Comparison of ENCODE assay signal across 8 mouse cellular contexts in the genomic region with DNA sequence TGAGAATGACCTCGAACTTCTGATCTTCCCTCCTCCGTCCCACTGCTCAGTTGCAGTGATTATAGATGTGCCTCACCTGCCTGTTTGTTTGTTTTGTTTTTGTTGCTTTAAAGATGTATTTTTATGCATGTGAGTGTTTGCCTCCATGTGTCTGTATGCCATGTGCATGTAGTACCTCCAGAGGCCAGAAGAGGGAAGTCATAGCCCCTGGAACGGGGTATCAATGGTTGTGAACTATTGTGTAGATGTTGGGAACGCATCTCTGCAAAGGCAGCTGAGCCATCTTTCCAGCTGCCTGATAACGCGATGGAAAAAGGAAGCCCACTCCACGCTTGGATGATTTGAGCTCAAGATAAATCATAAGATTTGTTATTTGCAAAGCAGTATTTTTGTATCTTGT.
DNase-seq lines count a peak whose midpoint lies in the region; ATAC-seq and TF ChIP-seq lines count a peak whose summit lies in the region.

No protein-coding gene starts in this region.

- in situ Hi-C loops in ES-E14 (cut with MboI; ENCODE audit: low sequenced_read_pairs in 2 of 2, unreplicated experiment in 2 of 2), result no loop called here

- no peaks in the 10 kb centered on the region for H3K27me3 ChIP-seq in kidney, postnatal 0 days (ENCODE audit: insufficient read depth, low read length)
- no peaks in the 10 kb centered on the region for H3K27me3 ChIP-seq in limb, embryonic 11.5 days (ENCODE audit: control insufficient read depth, insufficient read depth, low read length)

- H3K4me2 ChIP-seq in kidney, postnatal 0 days (ENCODE audit: low read length), result no peak overlapping the region
- H3K4me2 ChIP-seq in limb, embryonic 11.5 days (ENCODE audit: low read depth, severe bottlenecking), result no peak overlapping the region

- no peak overlapping the region for H3K4me3 ChIP-seq in kidney, postnatal 0 days (replicated peaks; ENCODE audit: low read depth, low read length)
- H3K4me3 ChIP-seq in ES-E14 (ENCODE audit: insufficient read depth in 1 of 2, low read depth in 1 of 2, low read length in 2 of 2, poor library complexity in 1 of 2, severe bottlenecking in 1 of 2), result no peak overlapping the region
- H3K4me3 ChIP-seq in limb, embryonic 11.5 days (ENCODE audit: low read depth, low read length), result no peak overlapping the region

- H3K4me1 ChIP-seq in kidney, postnatal 0 days (replicated peaks; ENCODE audit: insufficient read depth, low read length), result no peaks in the 10 kb centered on the region
- no peaks in the 10 kb centered on the region for H3K4me1 ChIP-seq in ES-E14 (ENCODE audit: control insufficient read depth in 2 of 2, insufficient read depth in 2 of 2, low read length in 2 of 2, poor library complexity in 1 of 2)
- H3K4me1 ChIP-seq in limb, embryonic 11.5 days (ENCODE audit: control insufficient read depth, insufficient read depth, low read length), result no peaks in the 10 kb centered on the region

- no peak for ATAC-seq in CD4-positive, CD25-positive, alpha-beta regulatory T cell, adult 4 months
- ATAC-seq in kidney, postnatal 0 days (replicated peaks; ENCODE audit: low FRiP score, low read depth), result no peak
- ATAC-seq in limb, embryonic 11.5 days (ENCODE audit: insufficient number of reproducible peaks, low FRiP score, low TSS enrichment, low read depth), result no peak
- no peak for ATAC-seq in cerebellum, adult (ENCODE audit: insufficient number of reproducible peaks, low FRiP score, low TSS enrichment)

- peak; percentile 71 for TF ChIP-seq CTCF in kidney, postnatal 0 days (IDR thresholded peaks at IDR 0.05; ENCODE audit: low read depth)

- DNase-seq in CD4-positive, CD25-positive, alpha-beta regulatory T cell, adult 2 months (ENCODE audit: low read depth, low spot score), result peak; percentile 49
- no peak for DNase-seq in kidney, postnatal 0 days (ENCODE audit: low spot score)
- no peak for DNase-seq in kidney, adult 11 months
- DNase-seq in ES-E14 (ENCODE audit: low read depth, low spot score) (peak; percentile 38), adipocyte (ENCODE audit: low spot score) (no peak)
- peak; percentile 48 for DNase-seq in limb, embryonic 11.5 days (ENCODE audit: low spot score)

- H3K36me3 ChIP-seq in kidney, postnatal 0 days (ENCODE audit: insufficient read depth, low read length), result no peaks in the 10 kb centered on the region
- H3K36me3 ChIP-seq in ES-E14 (ENCODE audit: control insufficient read depth, insufficient read depth, low read length, poor library complexity, severe bottlenecking), result no peaks in the 10 kb centered on the region
- H3K36me3 ChIP-seq in limb, embryonic 11.5 days (ENCODE audit: control insufficient read depth, insufficient read depth, low read length), result no peaks in the 10 kb centered on the region

- H3K9ac ChIP-seq in kidney, postnatal 0 days (ENCODE audit: low read depth, low read length), result no peak overlapping the region
- no peak overlapping the region for H3K9ac ChIP-seq in ES-E14 (ENCODE audit: insufficient read depth, low read depth, low read length, poor library complexity, severe bottlenecking)
- H3K9ac ChIP-seq in limb, embryonic 11.5 days (ENCODE audit: low read length), result no peak overlapping the region

- H3K27ac ChIP-seq in kidney, postnatal 0 days, result no peak overlapping the region
- no peak overlapping the region for H3K27ac ChIP-seq in ES-E14 (ENCODE audit: insufficient read depth, low read depth, low read length, poor library complexity, severe bottlenecking)
- H3K27ac ChIP-seq in limb, embryonic 11.5 days (replicated peaks; ENCODE audit: low read depth, low read length), result no peak overlapping the region

- 81% methylated on average over 7 of the region's 7 CpGs for WGBS in kidney, postnatal 0 days
- 77% methylated on average over 7 of the region's 7 CpGs for WGBS in limb, embryonic 11.5 days

- H3K9me3 ChIP-seq in kidney, postnatal 0 days (replicated peaks; ENCODE audit: low read length), result no peaks in the 10 kb centered on the region
- H3K9me3 ChIP-seq in ES-E14 (ENCODE audit: control insufficient read depth, insufficient read depth, low read depth, low read length), result no peaks in the 10 kb centered on the region
- H3K9me3 ChIP-seq in limb, embryonic 11.5 days (ENCODE audit: control insufficient read depth, low read length), result no peaks in the 10 kb centered on the region

TF ChIP-seq in ES-E14, 5 proteins besides CTCF, POLR2A, EP300 and RAD21:
- no peak for TF ChIP-seq HCFC1 (IDR thresholded peaks at IDR 0.05; ENCODE audit: borderline replicate concordance, insufficient read depth, low read length)
- no peak for TF ChIP-seq CHD2 (IDR thresholded peaks at IDR 0.05; ENCODE audit: low read depth, low read length)
- peak; percentile 68 for TF ChIP-seq ZC3H11A (IDR thresholded peaks at IDR 0.05; ENCODE audit: borderline replicate concordance, low read depth, low read length)
- TF ChIP-seq ZNF384 (IDR thresholded peaks at IDR 0.05; ENCODE audit: low read depth, low read length), result no peak
- no peak for TF ChIP-seq MAFK (IDR thresholded peaks at IDR 0.05; ENCODE audit: insufficient read depth, low read depth, low read length)

Comparison
In these comparisons a context has a peak if more than half of its experiments do, and no peak if none do; other contexts are left out.
1. DNase-seq: peak in CD4-positive, CD25-positive, alpha-beta regulatory T cell, adult 2 months (single experiment), ES-E14 (single experiment) and limb, embryonic 11.5 days (single experiment); none in kidney, postnatal 0 days (single experiment), kidney, adult 11 months (single experiment) and adipocyte (single experiment).